Mouse (Mus musculus): Measurements from ENCODE around the gene Timmdc1. TPM values are rescaled to one million over a fixed set of nuclear protein-coding genes. Genes with fewer than 3 reads are reported as not detected.
A peak's percentile ranks its signal among the peaks of the same experiment; 100 is the strongest.

Timmdc1 gene
- polyA plus RNA-seq, 1 experiment = 43.1 TPM

DNA sequence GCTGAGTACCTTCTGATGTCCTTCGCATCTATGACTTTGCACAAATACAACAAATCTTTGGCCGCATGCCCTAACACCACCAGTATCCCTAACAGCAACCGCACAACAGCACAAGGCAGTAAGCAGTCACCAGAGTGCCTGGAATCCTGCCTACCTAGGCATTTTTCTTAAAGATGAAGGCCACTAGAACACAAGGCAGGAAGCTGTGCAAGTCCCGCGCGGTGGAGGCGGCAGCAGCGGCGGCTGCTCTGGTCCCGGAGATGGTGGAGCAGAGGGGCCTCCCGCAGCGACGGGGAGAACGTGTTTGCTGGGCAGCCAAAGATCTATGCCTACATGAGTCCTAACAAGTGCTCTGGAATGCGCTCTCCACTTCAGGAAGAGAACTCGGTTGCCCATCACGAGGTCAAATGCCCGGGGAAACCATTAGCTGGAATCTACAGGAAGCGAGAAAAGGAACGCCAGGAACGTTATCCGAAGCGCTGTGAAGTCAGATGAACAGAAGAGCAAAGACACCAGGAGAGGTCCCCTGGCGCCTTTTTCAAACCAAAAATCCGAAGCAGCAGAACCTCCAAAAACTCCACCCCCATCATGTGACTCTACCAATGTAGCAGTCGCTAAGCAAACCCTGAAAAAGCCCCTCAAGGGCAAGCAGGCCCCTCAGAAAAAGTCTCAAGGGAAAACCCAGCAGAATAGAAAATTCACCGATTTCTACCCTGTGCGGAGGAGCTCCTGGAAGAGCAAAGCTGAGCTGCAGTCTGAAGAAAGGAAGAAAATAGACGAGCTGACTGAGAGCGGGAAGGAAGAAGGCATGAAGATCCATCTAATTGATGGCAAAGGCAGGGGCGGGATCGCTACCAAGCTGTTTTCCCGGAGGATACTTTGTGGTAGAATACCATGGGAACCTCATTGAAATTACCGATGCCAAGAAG lies 45.9 kb downstream of the Timmdc1 start:
- Histone ChIP-seq H3K4me1 (ENCODE audit: control insufficient read depth, insufficient read depth, insufficient read length, low read length) (no peaks in the 10 kb centered on the region; the same call in 1 of the 2 replicates), H3K4me3 (ENCODE audit: insufficient read depth, low read depth, low read length) (peak overlapping the region; percentile 69), H3K27ac (replicated peaks; ENCODE audit: low read depth, low read length) (peak overlapping the region; percentile 30; the same call in 1 of the 2 replicates)

DNA sequence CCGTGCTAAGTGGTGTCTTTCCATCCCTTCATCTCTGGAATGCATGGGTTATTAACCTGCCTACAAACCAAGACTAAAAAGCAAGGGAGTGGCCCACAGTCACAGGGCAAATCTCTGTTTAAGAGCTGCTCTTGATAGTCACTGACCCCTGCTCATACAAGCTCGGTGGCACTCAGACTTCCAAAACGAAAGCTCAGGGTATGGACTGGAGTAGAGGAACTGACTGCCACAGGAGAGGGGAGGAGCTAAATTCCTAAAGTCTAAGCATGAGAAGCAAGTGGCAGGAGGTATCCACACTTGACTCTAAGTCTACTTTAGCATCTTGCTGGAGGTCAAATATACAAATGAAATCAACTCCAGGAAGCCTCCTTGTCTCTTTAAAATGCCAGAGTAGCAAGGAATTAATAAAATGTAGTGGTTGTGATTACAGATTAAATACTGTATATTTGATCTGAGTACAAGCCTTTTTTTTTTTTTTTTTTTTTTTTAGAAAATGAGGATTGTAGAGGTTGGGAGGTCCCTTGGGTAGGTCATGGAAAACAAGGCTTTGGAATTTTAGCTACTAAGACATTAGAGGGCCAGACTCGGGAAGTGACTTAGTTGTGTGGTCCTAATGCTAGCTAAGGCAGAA lies 46.7 kb downstream of the Timmdc1 start:
- no peaks in the 10 kb centered on the region; the same call in 1 of the 2 replicates for H3K4me1 ChIP-seq (ENCODE audit: control insufficient read depth, insufficient read depth, insufficient read length, low read length)
- H3K4me3 ChIP-seq (ENCODE audit: insufficient read depth, low read depth, low read length) = peak overlapping the region; percentile 69; the same call in 1 of the 2 replicates
- H3K27ac ChIP-seq (replicated peaks; ENCODE audit: low read depth, low read length) = peak overlapping the region; percentile 54

DNA sequence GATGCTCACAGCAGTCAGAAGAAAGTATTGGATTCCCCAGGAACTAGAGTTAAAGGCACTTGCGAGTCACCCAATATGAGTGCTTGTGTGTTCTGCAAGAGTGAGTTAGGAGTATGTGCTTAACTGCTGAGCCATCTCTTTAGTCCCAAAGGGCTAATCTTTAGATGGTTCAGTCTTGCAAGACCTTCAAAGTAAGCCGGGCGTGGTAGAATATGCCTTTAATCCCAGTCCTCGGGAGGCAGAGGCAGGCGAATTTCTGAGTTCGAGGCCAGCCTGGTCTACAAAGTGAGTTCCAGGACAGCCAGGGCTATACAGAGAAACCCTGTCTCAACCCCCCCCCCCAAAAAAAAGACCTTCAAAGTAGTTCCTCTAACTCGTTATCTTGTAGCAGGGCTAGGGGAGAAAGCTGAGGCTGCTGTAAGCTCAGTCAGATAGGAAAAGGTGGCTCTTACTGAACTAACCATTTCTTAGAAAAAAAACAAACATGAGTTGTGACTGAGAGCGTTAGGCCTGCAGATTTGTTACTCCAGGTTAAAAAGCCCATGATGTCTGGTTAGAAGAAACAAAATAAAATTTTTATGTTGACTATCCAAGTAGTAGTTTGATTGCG lies 47.7 kb downstream of the Timmdc1 start:
- no peaks in the 10 kb centered on the region; the same call in 1 of the 2 replicates for H3K4me1 ChIP-seq (ENCODE audit: control insufficient read depth, insufficient read depth, insufficient read length, low read length)
- no peak overlapping the region for H3K27ac ChIP-seq (replicated peaks; ENCODE audit: low read depth, low read length)
- H3K4me3 ChIP-seq (ENCODE audit: insufficient read depth, low read depth, low read length) = no peak overlapping the region

DNA sequence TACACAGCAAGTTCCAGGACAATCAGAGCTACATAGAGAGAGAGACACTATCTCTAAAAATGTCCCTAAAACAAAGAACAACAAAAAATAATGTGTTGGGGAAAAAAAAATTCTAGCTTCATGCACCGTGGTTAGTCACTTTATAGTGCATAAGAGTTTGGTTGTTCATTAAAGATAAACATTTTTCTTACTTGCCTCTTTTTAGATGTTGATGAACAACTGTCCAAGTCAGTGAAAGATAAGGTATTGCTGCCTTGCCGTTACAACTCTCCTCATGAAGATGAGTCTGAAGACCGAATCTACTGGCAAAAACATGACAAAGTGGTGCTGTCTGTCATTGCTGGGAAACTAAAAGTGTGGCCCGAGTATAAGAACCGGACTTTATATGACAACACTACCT lies 48.8 kb downstream of the Timmdc1 start:
- no peaks in the 10 kb centered on the region; the same call in 1 of the 2 replicates for H3K4me1 ChIP-seq (ENCODE audit: control insufficient read depth, insufficient read depth, insufficient read length, low read length)
- H3K27ac ChIP-seq (replicated peaks; ENCODE audit: low read depth, low read length) = no peak overlapping the region

DNA sequence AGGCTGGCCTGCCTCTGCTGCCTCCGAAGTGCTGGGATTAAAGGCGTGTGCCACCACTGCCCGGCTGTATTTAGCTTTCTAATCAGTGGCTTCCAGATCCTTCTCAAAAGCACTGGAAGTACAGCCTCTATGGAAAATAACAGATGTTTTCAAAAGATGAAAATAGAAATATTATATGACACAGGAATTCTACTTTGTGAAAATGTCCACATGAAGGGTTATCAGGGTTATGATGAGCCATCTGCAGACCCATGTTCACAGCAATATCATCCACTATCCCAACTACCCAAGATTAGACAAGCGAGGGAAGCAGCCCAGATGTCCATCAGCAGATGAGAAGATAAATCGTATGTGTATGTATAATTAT lies 50.0 kb downstream of the Timmdc1 start:
- Histone ChIP-seq H3K27ac (replicated peaks; ENCODE audit: low read depth, low read length) (no peak overlapping the region), H3K4me1 (ENCODE audit: control insufficient read depth, insufficient read depth, insufficient read length, low read length) (no peaks in the 10 kb centered on the region; the same call in 1 of the 2 replicates), H3K4me3 (ENCODE audit: insufficient read depth, low read depth, low read length) (no peak overlapping the region)

More for the DNA sequence above, 48.8 kb downstream of the Timmdc1 start:
- H3K4me3 ChIP-seq (ENCODE audit: insufficient read depth, low read depth, low read length) = no peak overlapping the region

DNA sequence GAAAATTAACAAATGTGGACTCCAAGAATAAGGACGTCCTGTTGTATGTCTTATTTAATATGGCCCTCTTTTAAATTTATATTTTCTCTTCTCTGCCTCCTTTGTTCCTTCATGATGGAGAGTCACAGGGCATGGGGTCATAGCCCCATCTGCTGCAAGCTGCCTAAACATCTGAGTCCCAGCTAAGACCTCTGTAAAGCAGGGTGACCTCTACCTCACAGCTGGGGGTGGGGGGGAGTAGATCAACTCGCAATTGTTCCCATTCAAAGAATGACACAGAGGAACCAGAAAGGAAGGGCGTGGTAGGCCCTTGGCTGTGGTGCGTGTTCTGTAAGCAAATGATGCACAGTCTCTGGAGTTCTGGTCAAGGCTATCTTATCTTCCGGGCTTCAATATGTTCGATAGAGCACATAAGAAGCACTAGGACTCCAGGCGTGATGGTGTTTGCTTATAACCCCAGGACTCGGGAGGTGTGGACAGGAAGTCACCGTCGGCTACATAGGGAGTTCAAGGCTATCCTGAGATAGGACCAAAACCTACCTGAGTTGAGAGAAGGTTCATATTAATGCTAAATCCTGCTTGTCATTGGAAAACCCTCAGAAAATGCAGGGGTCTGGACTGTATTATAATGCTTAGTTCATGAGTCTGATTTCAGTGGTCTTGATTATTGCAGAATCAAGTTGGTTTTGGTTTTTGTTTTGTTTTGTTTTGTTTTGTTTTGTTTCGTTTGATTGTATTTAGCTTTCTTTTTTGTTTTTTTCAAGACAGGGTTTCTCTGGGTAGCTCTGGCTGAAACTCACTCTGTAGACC lies 50.6 kb downstream of the Timmdc1 start:
- H3K4me3 ChIP-seq (ENCODE audit: insufficient read depth, low read depth, low read length) = no peak overlapping the region
- no peak overlapping the region for H3K27ac ChIP-seq (replicated peaks; ENCODE audit: low read depth, low read length)
- no peaks in the 10 kb centered on the region; the same call in 1 of the 2 replicates for H3K4me1 ChIP-seq (ENCODE audit: control insufficient read depth, insufficient read depth, insufficient read length, low read length)

DNA sequence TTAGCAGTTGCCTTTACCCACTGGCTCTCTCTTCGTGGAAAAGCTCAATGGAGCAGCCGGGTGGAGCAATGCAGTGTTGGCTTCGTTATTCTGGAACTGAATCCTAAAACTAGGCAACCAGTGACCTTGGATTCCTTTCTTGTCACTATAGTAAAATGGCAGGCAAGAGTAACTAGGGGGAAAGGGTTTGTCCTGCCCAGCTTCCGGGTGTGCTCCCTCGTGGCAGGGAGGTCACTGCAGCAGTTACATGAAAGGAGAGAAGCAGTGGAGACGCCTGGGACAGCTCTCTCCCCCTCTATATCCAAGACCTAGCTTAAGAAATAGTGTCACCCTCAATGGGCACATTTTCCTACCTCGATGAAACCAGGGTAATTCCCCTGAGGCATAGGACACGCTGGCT lies 53.0 kb downstream of the Timmdc1 start:
- Histone ChIP-seq H3K4me3 (ENCODE audit: insufficient read depth, low read depth, low read length) (no peak overlapping the region), H3K27ac (replicated peaks; ENCODE audit: low read depth, low read length) (no peak overlapping the region), H3K4me1 (ENCODE audit: control insufficient read depth, insufficient read depth, insufficient read length, low read length) (no peaks in the 10 kb centered on the region)

DNA sequence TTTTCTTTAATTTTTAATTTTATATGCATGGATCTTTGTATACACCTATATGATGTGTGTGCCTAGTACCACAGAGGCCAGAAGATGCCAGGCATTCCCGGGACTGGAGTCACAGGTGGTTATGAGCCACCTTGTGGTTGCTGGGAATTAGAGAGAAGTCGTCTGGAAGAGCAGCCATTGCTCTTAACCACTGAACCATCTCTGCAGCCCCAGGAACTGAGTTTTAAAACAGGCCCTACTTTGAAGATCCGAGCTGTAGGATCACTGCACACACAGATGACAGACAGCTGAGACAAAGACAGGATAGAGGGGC lies 53.8 kb downstream of the Timmdc1 start:
- no peaks in the 10 kb centered on the region for H3K4me1 ChIP-seq (ENCODE audit: control insufficient read depth, insufficient read depth, insufficient read length, low read length)
- H3K27ac ChIP-seq (replicated peaks; ENCODE audit: low read depth, low read length) = no peak overlapping the region
- no peak overlapping the region for H3K4me3 ChIP-seq (ENCODE audit: insufficient read depth, low read depth, low read length)

DNA sequence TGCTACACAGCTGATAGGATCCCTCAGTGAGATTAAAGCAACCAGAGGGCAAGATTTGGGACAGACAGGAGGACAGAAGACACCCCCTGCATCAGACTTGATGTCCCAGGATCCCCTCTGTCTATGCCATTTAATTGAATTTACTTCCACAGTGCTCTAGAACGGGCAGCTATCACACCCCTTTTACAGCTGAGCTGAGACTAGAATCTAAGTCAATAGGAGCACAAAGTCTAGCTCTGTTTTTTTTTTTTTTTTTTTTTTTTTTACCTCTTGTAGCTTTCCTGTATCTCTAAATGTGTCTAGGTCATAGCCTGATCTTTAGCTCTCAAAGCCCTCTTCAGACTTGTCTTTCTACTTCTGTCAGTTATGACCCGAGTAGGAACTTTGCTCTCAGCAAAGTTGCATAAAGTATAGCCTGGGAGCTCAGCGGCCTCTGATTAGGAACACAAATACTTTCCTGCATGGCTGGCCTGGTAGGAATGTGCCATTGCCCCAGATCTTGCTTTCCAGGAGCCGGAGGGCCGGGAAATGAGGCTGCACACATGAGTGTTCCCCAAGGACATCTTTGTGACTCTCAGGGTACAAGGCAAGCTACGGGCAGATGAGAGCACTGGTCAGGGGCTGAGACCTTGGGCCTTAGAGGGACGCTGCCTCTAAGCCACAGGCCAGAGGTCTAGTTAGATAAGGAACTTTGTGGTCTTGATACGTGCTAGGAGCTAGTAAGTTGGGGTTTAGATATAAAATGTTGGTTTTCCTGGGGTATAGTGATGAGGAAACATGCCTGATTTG lies 54.4 kb downstream of the Timmdc1 start:
- Histone ChIP-seq H3K4me1 (ENCODE audit: control insufficient read depth, insufficient read depth, insufficient read length, low read length) (no peaks in the 10 kb centered on the region), H3K4me3 (ENCODE audit: insufficient read depth, low read depth, low read length) (no peak overlapping the region), H3K27ac (replicated peaks; ENCODE audit: low read depth, low read length) (no peak overlapping the region)

DNA sequence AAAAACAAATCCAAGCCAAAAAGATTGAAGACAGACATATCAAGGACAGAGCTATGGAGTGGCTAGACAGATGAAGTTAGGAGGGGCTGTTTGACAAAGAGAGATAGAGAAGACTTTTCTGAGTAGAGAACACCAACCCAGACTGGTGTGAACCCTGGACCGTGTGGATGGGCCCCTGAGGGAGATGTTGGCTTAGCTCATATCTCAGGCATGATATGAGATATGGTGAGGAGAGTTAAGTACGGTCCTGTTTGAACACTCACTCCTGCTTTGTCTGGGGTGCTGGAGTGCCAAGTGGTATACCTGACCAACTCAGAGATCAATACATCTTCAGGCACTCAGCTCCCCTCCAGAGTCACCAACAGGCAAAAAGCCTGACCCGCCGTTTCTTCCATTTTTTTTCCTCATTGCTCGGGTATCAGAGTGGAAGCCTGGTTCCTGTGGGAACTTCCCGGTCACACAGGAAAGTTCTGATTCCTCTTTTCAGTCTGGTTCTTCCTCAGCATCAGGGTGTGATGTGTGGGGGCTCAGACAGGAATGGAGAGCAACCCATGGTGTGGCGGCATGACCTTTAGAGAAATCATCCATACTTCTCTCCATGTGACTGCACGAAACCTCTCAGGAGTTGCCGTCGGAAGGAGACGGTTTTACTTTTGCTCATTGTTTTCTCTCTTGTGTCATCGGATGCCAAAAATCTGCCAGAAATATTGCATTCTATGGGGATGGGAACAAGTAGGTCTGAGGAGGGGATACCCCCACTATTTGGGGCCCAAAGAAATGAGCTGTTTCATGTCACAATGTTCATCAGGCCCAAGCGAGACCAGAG lies 55.2 kb downstream of the Timmdc1 start:
- H3K27ac ChIP-seq (replicated peaks; ENCODE audit: low read depth, low read length) = no peak overlapping the region
- H3K4me3 ChIP-seq (ENCODE audit: insufficient read depth, low read depth, low read length) = no peak overlapping the region
- H3K4me1 ChIP-seq (ENCODE audit: control insufficient read depth, insufficient read depth, insufficient read length, low read length) = no peaks in the 10 kb centered on the region

DNA sequence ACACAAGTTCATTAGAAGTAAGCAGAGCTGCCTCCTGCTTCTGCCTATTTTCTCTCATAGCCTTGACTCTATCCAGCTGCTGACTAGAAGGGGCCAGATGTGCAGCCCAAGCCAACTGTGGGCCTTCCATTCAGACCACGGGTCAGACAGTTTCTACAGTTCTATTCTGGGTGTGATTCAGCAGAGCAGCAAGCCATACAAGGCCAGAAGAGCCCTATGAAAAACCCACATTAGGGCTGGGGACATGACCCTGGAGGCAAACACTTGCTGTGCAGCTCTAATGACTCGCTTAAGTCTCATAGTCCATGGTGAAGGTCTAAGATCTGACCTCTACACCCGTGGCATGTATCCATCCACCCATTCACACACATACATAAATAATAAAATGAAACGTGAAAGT lies 56.4 kb downstream of the Timmdc1 start:
- no peak overlapping the region for H3K4me3 ChIP-seq (ENCODE audit: insufficient read depth, low read depth, low read length)
- H3K27ac ChIP-seq (replicated peaks; ENCODE audit: low read depth, low read length) = no peak overlapping the region
- H3K4me1 ChIP-seq (ENCODE audit: control insufficient read depth, insufficient read depth, insufficient read length, low read length) = no peaks in the 10 kb centered on the region

DNA sequence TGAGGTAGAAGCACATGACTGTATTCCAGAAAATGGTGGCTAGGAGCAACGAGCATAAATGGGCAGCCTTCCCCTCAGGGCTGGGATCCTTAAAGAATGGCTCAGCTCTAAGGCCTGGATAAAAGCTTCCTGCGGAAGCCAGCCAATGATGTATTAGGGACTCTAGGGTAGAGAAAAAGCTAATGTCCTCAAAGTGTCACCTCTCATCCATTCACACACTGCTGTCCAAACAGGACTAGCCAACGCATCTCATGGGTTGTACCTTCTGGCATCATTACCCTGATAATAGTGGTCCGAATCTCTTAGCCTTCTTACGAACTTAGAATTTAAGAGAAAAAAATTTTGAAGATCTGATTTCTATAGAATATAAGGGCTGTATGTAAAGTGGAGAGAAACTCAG lies 59.2 kb downstream of the Timmdc1 start:
- Histone ChIP-seq H3K4me3 (ENCODE audit: insufficient read depth, low read depth, low read length) (no peak overlapping the region), H3K27ac (replicated peaks; ENCODE audit: low read depth, low read length) (no peak overlapping the region), H3K4me1 (ENCODE audit: control insufficient read depth, insufficient read depth, insufficient read length, low read length) (no peaks in the 10 kb centered on the region)

DNA sequence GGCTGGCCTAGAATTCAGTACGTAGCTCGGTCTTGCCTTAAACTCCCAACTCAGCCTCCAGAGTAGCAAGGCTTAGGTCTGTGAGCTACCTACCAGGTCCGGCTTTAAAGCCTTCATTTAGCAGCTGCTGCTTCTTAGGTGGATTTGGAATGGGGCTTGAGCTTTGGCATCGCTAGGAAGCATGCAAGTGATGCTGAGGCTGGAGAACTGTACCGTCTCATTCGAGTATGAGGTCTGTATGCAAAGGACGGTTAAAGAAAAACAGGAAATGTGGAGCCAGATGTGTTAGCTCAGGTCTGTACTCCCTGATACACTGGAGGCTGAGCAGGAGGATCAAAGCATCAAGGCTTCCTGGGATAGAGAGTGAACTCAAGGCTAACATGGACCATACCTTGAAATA lies 60.3 kb downstream of the Timmdc1 start:
- Histone ChIP-seq H3K27ac (replicated peaks; ENCODE audit: low read depth, low read length) (no peak overlapping the region), H3K4me1 (ENCODE audit: control insufficient read depth, insufficient read depth, insufficient read length, low read length) (no peaks in the 10 kb centered on the region), H3K4me3 (ENCODE audit: insufficient read depth, low read depth, low read length) (no peak overlapping the region)

DNA sequence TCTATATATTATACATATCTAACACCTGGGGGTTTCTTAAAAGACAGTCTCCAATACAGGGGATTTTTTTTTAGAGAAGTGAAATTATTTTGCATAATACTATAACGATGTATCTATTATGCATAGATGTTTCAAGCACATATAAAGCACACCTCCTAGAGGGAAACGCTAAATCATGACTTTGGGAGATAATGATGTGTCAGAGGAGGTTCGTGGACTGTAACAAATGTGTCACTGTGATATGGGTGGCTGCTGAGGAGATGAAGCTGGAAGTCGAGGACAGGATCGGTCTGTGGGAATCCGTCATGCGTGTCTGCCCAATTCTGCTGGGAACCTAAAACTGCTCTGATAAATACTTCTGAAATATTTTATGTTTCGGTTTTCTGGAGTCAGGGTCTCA lies 60.7 kb downstream of the Timmdc1 start:
- Histone ChIP-seq H3K4me3 (ENCODE audit: insufficient read depth, low read depth, low read length) (no peak overlapping the region), H3K27ac (replicated peaks; ENCODE audit: low read depth, low read length) (no peak overlapping the region), H3K4me1 (ENCODE audit: control insufficient read depth, insufficient read depth, insufficient read length, low read length) (no peaks in the 10 kb centered on the region)
